Mouse (Mus musculus) regulatory T cell (primary cell): ENCODE results near the gene Gjd3.

ENCODE experiments used
- in situ Hi-C: fragments of 300-600 bp; cut with MboI, MseI; formaldehyde crosslinking; loops from one replicate; pipeline ENCODE4 v1.15.1; 2025; ENCODE audit warnings: high pct_unique_total_duplicates

The Gjd3 gene

GRCm38 (mm10) chr11:98964201-98964615 is 18.6 kb downstream of the Gjd3 start:
- in situ Hi-C loops = no loop called here

GRCm38 (mm10) chr11:98963191-98964021 is 19.4 kb downstream of the Gjd3 start:
- in situ Hi-C loops = no loop called here

DNA sequence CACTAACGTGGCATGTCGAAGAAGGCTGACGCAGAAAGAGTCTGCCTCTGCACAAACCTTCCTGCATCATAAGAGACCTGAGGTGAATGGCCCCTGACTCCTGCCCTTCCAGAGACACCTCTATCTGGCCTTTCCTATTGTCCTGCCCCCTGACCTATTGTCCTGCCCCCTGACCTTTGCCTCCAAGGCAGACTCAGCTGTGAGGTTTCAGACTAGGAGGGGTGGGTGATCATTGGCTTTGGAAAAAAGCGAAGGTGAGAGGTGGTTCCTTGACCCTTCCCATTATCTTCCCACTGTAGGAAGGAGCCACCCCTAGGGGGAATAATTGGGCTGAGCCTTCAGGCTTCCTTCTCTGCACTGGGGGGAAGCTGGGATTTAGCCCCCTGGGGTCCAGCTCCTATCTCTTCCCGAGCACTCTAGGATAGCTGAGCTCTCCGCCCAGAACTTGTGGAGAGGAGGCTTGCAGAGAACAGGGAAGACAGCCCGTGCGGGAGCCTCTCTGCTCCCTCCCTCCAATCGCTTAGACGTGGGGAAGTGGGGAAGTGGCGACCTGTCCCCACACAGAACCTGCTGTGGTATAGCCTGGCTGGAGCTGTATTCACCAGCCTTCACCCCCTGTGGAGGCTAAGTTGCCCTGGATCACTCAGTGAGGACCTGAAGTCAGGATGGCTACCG is 20.3 kb downstream of the Gjd3 start:
- in situ Hi-C loops = no loop called here

GRCm38 (mm10) chr11:98961766-98962165 is 21.1 kb downstream of the Gjd3 start:
- in situ Hi-C loops = no loop called here

DNA sequence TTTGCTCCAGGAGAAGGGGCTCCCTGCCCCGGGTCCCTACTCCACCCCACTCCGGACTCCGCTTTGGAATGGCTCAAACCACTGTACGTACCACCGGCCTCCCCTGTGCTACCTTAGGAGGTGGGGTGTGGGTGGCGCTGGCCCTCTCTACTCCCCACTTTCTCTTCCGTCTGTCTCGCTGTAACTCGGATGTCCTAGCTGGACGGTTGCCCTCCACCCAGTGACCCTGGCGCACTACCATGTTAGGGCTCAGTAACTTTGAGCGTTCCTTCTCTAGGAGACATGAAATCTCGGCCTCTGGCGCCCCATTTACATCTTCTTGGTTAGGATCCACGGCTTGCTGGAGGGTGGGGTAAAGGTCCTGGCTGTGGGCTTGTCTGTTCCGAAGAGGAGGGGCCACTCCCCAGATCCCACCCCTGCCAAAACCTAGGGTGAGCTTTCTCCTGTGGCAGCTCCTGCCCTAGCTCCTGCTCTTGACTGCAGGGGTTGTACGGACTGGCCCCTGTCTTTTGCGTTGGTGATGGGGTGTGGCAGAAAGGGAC is 21.7 kb downstream of the Gjd3 start:
- in situ Hi-C loops = no loop called here

- in situ Hi-C loops = no loop called here
Observed at GRCm38 (mm10) chr11:98960313-98960906, 22.4 kb downstream of the Gjd3 start.

DNA sequence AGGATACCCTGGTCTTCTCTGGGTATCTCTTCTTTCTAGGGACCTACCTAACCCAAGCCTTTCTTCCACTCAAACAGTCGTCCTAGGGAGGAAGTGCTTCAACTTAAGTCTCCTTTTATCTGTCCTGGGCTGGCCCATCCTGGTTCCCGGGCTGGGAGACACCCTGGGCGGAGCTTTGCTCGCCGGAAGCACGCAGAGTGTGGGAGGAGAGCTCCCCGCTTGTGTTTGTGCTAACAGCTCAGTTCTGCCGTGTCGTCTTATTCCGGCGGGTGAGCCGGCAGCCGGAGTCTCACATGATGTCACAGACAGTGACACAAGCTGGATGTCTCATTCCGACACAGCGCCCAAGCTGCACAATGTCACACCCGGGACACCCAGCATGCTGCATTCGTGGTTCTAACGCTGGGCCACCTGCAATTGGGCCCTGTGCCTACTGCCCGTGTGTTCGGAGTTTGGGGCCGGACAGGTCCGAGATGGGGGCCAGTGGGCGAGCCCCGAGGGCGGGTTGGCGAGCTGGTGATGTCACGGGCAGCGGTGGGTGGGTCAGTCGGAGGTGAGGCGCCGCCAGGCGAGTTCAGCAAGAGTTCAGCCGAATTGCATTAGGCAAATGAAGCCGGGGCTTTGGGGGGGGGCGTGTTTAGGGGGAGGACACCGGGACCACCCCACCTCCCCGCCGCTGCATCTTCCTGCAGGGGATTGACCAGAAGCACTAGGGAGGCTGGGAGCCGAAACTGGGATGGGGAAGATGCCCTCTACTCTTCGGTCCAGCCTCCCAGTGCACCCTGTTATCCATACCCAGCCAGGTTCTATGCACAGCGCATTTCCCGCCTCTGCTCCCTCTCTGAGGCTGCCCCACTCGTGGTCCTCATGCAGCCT is 23.1 kb downstream of the Gjd3 start:
- in situ Hi-C loops = no loop called here

DNA sequence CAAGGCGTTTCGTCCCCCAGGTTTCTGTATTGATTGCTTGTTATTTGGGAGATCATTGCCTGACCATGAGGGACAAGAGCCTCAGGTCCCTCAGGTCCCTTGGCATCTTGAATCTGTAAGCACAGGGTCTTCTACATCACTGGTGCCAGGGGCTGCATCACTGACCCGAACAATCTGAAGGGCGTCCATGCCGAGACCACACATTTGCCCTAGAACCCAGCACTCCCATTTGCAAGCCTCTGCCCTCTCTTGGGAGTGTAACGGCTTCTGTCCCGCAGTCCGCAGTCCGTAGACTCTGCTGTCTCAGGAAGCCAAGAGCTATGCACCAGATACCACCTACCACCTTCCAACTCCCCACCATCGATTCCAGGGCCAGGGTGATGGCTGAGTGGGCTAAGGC is 26.5 kb downstream of the Gjd3 start:
- in situ Hi-C loops = no loop called here

- in situ Hi-C loops = no loop called here
Observed at GRCm38 (mm10) chr11:98955707-98956235, 27.0 kb downstream of the Gjd3 start.

DNA sequence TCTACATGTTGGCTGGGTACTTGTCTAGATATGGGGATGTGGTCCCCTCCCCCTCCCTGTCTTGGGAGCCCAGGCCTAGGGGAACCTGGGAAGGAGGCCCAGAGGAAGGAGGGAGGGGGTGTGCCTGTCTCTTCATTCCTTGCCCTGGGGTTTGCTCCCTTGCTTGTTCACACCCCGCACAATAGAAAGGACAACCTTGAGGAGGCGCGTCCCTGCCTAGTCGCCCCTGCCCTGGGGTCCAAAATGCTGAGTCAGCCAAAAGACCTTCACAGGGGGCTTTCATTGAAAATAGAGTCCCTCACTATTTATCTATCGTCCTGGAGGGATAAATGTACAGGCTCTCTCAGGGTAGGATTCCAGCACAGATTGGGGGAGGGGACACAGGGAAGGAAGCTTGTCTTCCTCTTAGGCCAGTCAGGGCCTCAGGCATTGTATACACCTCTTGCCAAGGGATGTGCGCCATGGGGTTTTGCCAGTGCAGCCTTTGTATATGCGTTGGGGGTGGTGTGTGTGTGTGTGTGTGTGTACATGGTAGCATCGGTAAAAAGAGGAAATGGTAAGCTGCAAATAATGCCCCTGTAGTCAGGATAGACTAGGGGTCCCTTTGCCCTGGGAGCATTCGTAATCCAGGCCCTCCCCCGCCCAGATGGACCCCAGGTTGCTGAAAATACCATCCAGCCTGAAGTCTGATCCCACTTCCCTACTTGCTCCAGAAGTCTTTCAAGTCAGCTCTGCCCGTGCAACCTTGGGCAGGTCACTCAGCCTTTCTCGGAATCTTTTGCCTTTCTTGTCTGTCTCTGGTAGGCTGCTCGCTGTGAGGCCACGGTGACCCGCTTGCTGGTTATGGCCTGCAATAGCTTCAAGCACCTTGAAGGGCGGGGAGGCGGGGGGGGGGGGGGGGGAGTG is 27.8 kb downstream of the Gjd3 start:
- in situ Hi-C loops = no loop called here

- in situ Hi-C loops = no loop called here
Observed at GRCm38 (mm10) chr11:98954373-98954772, 28.4 kb downstream of the Gjd3 start.

- in situ Hi-C loops = no loop called here
Observed at GRCm38 (mm10) chr11:98953835-98954320, 28.9 kb downstream of the Gjd3 start.

DNA sequence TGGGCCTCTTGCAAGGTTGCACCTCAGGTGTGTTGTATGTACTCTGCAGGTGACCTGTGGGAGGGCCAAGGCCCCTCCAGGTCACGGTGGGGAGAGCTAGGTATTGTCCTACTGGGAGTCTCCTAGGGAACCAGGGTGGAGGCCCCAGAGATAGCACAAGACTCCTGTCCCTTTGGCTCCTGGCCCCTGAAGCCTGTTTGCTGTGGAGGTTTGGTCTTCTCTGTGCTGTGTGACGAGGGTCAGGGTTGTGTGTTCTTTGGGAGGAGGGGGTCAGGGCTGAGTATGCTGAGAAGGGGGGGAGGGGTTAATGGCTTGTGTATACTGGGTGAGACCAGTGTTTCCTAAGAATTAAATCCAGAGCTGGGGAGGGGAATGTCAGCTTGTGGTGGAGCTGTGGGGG is 29.5 kb downstream of the Gjd3 start:
- in situ Hi-C loops = no loop called here

DNA sequence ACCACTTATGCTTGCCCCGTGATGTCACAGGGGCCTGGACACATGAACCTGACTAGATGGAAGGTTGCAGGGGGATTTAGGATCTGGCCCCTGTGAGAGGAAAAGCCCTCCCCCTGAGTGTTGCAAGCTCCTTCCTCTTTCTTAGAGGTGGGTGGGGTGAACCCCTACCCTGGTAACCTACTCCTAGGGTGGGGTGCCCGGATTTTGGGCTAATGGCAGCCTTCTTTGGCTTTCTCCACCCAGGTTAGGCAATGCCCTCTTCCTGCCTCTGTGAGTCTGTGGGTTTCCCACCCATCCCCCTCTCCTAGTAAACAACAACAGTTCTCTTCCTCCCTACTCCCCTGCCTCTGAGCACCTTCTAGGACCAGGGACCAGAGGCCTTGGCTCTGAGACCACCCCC is 30.1 kb downstream of the Gjd3 start:
- in situ Hi-C loops = no loop called here

DNA sequence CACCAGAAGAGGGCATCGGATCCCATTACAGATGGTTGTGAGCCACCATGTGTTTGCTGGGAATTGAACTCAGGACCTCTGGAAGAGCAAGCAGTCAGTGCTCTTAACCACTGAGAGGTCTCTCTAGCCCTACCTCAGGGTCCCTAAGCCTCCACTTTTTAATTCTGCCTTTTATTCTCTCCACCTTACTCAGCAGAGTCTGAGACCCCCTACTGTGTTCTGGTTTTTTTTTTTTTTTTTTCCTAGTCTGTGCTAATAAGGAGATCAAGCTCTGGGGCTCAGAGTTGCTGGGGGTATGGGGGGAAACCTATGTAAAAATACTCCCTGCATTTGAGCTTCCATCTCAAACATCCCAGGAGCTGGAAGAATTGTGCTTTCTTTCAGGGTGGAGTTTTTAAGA is 30.7 kb downstream of the Gjd3 start:
- in situ Hi-C loops = no loop called here

- in situ Hi-C loops = no loop called here
Observed at GRCm38 (mm10) chr11:98951026-98951906, 31.6 kb downstream of the Gjd3 start.

- in situ Hi-C loops = no loop called here
Observed at GRCm38 (mm10) chr11:98950484-98950883, 32.3 kb downstream of the Gjd3 start.

DNA sequence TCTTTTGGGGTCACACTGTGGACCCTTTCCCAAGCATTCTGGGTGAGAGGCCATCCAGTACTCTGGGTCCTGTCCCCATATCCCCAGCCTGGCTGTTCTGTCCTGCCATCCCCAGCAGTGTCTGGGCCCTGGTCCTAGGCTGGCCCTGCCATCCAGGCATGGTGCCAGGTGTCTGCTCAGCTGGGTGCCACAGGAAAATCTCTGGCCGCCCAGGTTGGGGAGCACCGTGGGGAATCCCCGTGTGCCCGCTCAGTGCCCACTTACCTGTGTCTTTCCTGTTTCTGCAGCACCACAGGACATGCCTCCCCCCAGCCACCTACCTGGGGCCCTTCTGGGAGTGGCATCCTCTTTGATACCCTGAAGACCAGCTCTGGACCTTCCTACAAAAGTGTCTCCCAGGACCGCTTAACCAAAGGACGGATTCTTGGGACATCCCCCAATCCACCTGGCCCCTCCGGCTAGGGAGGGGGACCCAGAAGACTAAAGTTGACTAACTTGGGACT is 32.8 kb downstream of the Gjd3 start:
- in situ Hi-C loops = no loop called here
